Mouse (Mus musculus): ENCODE results near the gene Tceal8. TPM values are rescaled to one million over a fixed set of nuclear protein-coding genes. Genes with fewer than 3 reads are reported as not detected.
"Not testable (repeated sequence)": the region's sequence is repeated elsewhere in the genome, so short reads cannot be mapped to it uniquely, and the experiment has no call there.

Tceal8 gene
- 53.7 and 57.7 TPM in 2 replicates for total RNA-seq (2021)
- long read RNA-seq, experiment 1, transcript Tceal8-201 (3 exons, 1,250 nt): major isoform, 70 of 73 reads
- long read RNA-seq, experiment 1, partial matches to known transcripts: 0 of 73 reads
- long read RNA-seq, experiment 1, other reads (novel, unspliced or antisense): 1 of 73 reads
- long read RNA-seq, experiment 2, transcript Tceal8-201 (3 exons, 1,250 nt): major isoform, 68 of 73 reads
- long read RNA-seq, experiment 2, partial matches to known transcripts: 1 of 73 reads
- long read RNA-seq, experiment 2, other reads (novel, unspliced or antisense): 3 of 73 reads

DNA sequence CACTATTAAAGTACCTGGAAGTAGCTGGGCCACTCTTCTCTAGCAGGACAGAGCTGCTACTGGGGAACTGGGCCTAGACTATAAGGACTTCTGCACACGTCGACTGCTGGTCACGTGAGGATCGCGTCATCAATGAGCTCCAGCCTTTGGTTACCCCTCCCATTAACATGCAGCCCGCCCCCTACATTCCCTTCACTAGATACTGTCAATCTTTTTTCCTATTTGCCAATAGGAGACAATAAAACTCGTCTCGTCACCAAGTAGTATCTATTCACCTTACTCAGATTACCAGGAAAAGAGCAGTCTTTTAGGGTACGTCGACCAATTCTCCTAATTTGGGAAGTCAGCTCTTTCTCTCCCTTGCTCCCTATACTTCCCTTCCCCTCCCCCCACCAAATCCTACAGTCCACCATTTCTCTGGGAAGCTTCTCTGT lies at the start of gene Tceal8:
Tceal8 (minus strand) TSS at position 225 of the 434 bp plus-strand sequence.
- DNase-seq: peak; percentile 84

DNA sequence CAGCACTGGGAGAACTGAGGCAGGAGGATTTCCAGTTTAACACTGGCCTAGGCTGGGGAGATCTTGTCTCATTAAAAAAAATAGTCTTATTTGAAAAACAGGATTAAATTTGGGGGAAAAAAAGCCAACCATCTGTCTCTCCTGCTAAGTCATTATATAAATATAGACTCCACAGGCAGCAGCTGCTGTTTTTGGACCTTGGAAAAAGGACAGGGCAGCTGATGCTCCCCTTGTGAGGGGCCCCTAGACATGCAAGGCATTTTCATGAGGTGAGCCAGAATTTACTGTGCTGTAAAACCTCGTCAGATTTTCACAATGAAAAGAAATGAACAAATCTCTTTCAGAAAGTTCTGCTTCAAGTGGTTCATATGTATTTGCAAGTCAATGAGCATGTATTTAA lies 44.2 kb upstream of the Tceal8 start:
- no peak for DNase-seq

DNA sequence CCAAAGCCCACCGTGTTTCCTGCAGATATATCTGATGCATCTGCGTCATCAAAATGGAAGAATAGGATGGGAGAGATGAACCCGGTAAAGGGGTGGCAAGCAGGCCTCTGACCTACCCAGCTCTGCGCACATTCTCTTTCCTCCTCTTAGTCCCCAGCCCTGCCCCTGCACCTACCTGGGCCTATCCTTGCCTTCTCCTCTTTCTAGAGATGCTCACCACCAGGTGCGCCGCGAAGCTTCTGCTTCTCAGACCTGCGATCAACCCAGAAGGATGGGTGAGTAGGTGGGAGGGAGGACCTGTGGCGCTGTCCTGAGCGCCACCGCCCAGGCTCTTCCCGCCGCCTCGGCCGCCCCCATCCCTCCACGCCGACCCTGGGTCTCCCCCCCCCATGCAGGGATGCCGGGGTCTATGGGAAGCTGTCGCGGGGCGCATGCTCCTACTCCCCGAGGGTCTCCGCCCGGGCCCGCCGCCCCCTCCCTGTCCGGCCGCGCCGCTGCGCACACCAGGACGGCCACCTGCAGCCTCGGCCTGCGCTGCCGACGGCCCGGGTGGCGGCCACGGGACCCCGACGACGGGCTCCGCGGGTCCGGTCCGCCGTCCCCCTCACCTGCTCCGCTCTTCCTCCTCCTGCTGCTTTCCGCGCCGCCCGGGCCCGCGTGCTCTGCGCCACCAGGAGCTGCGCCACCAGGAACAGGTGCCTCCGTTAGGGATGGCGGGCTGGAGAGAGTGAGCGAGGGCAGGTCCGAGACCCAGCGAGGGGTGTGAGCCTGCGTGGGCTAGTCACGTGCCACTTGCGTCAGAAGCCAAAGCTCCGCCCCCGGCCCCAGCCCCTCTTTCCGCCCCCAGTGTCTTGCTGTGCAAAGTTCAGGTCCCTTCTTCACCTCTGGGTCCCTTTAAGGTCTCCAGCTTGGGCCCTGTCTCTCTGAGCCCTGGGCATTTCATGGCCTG lies 42.9 kb upstream of the Tceal8 start, which contains the start of the genes Tceal7 and Bex1:
Tceal7 (plus strand) TSS at position 51 of the 949 bp plus-strand sequence.
Bex1 (minus strand) TSS at position 785 of the 949 bp plus-strand sequence.
- not testable (repeated sequence) for DNase-seq

DNA sequence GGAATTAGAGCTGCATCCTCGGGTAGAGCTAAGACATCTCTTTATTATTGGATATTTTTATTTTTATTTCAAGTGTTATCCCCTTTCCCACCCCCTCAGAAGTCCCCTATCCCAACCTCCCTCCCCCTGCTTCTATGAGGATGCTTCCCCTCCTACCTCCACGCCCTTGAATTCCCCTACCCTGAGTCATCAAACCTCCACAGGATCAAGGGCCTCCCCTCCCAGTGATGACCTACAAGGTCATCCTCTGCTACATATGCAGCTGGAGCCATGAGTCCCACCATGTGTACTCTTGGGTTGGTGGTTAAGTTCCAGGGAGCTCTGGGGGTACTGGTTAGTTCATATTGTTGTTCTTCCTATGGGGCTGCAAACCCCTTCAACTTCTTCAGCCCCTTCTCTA lies 41.3 kb upstream of the Tceal8 start:
- no peak for DNase-seq

DNA sequence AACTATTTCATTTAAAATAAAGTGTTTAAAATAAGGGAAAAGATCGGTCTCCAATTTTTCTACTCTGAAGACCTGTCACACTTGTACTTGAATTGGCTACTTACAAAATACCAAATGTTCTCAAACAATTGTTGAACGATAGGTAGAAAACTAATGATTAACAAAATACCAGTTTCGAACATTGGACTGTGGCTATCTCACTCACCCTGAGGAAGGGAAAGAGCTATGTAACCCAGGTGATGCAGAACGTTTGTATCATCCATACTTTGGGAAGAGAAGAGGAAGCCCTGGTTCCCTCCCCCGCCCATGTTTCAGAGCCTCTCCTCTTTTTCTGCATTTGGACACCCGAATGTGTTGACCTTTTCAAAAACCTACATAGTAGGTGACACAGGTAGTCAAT lies 32.3 kb upstream of the Tceal8 start:
- no peak for DNase-seq

DNA sequence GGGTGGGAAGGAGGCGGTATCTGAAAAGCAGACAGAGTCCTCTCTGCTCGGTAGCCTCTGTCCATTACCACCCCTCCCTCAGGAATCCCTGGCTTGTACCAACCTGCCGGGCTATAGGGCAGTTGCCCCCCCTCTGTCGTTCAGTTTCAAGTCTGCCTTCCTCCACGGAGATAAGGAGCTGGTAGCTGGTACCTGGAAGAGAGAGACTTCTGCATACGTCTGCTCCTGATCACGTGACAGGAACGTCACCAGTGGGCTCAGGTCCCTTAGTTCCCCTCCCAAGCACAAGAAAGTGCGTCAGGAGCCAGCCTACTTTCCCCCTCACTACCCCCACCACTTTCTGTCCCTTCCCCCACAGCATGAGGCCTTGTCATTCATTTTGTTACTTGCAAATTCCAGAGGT lies 31.5 kb upstream of the Tceal8 start, which contains the start of gene Tceal5:
Tceal5 (minus strand) TSS at position 213 of the 403 bp plus-strand sequence.
- DNase-seq: peak; percentile 8

DNA sequence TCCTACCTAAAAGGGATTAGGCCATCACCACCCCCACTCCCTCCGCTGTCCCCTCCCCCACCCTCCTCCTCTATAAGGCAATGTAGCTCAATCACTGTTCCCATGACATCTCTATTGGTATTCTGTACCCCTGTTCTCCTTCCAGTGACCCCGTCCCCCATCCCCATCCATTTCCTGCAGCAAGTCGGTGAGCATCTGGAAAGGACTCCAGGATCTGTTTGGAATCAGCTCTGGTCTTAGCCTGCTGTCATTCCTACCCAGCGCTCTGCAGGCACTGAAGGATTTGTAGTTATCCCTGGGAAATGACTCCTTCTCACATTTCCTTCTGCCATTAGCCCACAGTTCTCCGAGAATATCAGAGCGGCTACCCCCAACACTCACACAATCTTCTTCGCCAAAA lies 31.1 kb upstream of the Tceal8 start:
- DNase-seq: no peak

DNA sequence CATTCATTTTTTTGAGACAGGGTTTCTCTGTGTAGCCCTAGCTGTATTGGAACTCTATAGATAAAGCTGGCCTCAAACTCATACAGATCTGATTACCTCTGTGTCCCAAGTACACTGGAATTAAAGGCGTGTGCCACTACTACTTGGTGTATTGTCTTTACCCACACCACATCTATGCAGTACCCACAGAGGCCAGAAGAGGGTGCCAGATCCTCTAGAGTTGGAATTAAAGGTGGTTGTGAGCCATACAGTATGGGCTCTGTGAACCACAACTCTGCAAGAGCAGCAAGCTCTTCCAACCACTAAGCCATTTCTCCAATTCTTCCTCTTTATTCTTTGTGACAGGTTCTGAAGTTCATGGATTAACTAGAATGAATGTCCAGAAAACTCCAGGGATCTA lies 24.7 kb upstream of the Tceal8 start:
- peak; percentile 59 for DNase-seq

DNA sequence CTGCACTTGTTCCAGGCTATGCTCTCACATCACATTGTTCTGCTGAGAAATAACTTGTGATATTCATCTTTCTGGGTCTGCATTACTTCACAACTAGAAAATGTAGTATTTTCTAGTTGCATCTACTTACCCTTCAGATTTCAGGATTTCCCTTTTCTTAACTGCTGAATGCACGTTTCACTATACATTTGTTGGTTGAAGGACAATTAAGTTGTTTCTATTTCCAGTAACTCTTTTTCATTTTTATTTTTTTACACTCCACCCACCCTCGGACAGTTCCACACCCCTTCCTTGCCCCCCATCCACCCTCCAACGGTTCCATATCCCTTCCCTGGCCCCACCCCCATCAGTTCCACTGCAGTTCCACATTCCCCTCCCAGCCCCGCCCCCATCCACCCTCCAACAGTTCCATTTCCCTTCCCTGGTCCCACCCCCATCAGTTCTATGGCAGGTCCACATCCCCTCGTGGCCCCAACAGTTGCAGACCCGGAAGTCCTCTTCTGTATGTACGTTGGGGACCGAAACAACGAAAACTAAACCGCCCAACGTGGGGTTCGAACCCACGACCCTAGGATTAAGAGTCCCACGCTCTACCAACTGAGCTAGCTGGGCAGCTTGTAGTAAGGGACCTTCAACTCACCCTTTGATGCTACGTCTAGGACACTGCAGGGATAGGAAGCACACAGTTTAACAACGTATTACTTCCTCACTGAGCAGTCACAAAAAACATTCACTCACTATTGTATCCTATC lies 23.2 kb upstream of the Tceal8 start:
- no peak for DNase-seq

DNA sequence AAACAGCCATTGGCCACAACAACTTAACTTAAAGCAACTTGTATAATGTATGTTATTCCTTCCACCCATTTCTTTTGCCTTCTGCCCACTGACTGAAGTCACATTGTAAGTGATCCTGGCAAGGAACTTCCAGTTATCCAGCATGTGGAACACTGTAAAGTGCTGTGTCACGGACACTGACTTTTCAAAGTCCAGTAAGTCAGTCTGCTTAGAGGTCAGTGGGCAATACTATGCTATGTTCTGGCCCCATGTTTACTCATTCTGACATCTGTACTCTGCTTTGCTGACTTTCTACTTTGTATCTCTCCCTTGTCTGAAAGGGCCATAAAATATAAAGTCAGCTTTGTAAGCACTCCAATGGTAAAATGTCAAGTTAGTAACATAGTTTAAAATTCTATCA lies 11.0 kb upstream of the Tceal8 start:
- DNase-seq: no peak

DNA sequence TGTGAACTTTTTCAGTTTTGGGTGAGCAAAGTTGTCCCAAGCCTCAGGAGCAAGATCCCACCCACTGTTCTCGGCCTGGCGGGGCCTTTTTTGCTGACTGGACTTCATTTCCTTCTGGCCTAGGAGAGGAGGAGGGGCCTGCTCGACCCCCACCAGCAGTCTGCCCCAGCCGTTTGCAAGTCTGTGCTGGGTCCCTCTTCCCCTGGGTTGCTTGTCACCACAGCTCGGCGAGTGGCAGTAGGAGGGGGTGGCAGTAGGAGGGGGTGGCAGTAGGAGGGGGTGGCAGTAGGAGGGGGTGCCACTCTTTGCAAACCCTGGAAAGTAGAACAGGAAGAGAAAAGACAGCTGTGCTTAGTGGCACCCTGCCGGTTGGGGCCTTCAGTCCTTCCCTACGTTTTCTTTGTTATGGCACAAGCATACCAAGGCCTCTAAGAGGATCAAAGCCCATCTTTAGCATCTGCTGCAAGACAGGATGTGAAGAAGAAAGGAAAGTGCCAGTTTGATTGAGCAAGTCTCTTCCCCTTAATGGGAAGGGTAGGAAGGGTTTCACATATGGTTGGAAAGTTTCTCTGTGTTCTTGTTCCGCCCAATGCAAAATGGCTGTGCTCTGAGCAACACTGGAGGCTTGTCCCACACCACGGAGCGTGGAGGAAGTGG lies 8.9 kb upstream of the Tceal8 start:
- no peak for DNase-seq

DNA sequence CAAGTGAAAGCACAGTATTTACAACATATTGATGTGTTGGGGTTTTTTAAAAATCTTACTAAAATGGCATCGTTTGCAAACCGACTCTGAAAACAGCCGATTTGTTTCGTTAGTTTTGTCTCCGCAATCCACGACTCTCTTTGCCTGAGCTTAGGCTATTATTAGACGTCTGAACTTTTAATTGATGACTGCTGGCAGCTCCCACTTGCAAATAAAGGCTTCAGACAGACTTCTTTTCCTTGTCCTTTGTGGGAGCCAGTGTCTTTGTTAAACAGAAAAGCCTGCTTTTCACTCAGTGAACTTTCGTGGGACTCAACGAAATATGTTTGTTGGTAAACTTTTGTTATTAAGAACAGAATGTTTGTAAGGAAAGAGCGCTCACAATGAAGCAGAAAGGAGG lies 644 bp upstream of the Tceal8 start:
- DNase-seq: no peak

DNA sequence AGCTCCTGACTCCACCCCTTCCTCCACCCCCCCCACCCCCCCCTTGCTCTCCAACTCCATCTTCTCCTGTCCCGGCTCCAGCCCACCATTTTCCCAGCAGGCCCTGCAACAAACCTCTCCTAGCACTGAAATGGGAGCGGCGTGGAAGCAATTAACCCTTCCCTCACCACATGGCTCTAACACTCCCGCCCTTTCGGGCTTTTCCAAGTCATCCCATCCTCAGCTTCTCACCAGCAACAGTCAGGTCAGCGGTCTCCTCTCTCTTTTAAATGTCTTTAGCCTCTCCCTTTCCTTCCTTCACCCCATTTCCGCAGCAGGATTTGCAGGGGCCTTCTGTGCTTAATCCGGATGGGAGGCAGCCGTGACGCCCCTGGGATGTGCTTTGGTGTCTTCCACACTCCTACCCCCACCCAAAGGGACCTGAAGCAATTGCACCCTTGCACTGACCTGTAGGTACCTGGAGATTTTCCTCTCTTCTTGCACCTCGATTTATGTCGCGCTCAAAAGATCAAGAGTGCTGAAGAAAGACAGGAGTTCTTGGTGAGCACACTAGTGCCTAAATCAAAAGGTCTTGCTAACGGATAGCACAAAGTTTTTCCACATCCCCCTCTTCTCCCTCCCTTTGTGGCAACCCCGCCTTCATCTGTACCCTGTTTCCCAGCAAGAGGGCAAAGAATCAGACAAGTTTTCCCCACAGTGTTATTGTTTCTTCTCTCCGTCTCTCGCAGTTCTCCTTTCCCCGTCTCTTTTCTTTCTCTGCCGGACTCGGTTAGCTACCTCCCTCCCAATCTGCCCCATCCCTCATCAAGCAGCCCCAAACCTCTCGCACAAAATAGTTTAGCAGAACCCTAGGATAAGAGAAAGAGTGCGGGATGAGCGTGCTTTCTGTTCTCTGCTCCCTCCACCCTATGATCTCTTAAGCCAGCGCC lies 689 bp downstream of the Tceal8 start:
- peak; percentile 78 for DNase-seq

DNA sequence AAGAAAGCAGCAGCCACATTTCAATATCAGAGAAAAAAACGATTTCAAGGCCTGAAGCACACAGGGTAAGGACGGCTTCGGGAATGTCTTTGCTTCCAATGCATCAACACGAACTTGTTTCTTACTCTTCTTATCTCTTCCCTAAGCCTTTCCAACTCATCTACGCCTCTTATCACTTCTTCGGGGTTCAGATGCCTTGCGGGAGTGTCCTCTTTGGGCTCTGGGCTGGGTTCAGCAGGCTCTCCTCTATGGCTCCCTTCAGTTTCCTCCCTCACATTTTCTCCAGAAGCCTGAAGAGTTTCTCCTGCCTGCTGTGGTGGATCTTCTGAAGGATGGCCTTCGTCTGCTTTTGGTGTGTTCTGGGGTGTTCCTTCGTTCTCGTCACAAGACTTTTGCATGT lies 1.5 kb downstream of the Tceal8 start:
- no peak for DNase-seq

DNA sequence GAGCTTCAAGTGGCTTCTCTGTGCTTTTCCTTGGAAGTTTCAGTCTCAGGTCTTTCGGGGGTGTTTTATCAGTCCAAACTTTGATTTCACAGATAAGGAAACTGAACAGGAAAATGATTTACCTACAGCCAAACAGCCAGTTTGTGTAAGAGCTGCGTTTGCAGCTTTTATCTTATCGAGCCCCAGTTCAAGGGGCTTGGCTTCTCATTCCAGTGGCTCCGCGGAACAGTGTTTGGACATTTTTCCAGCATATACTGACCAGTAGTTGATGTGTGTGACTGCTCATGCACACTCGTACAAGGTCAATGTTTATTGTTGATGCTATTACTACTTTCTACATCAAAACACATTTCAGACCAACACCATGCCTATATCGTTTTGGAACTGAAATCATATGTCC lies 27.9 kb downstream of the Tceal8 start:
- no peak for DNase-seq

DNA sequence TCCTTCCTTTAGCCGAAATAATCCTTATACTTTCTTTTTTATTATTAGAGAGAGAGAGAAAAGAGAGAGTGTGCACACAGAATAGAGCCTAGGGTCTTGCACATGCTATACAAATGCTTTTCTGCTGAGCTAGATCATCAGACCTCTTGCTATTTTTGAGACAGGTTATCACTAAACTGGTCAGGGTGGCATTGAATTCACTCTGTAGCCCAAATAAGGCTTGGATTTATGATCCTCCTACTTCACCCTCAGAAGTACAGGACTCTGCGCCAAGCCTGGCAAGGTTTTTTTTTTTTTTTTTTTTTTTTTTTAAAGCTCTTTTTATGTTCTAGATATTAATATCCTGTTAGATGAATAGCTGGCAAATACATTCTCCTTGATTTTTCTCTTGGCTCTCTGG lies 28.4 kb downstream of the Tceal8 start:
- DNase-seq: no peak

DNA sequence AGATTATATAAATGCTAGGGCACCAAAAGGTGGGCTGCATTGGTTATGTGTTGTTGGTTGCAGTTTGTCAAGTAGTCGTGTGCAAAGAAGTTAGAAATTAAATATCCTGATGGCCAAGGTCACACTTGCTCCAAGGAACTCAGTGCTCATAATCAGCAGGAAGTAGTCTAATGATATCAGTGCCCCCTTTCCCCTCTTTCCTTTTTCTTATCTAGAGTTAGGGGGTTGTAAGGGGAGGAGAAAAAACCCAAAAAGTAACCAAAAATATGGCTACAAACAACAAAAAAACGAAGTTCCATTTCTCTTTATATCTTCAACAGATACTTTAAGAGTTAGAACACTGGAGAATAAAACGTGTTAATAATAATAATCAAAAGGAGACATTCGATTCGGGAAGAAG lies 30.8 kb downstream of the Tceal8 start:
- DNase-seq: no peak

DNA sequence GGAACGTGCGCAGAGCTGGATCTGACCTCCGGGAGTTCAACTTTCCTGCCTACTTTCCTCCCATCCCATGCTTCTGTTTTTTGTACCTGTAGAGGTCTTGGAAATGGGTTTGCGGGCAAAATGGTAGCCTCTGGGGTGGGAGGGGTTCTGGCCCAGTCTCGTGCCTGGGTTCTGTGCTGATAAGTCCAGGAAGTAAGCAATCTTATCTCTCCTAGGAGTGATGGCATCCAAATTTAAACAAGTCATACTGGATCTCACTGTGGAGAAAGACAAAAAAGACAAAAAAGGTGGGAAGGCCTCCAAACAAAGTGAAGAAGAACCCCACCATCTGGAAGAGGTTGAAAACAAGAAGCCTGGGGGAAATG lies 32.5 kb downstream of the Tceal8 start:
- not testable (repeated sequence) for DNase-seq

DNA sequence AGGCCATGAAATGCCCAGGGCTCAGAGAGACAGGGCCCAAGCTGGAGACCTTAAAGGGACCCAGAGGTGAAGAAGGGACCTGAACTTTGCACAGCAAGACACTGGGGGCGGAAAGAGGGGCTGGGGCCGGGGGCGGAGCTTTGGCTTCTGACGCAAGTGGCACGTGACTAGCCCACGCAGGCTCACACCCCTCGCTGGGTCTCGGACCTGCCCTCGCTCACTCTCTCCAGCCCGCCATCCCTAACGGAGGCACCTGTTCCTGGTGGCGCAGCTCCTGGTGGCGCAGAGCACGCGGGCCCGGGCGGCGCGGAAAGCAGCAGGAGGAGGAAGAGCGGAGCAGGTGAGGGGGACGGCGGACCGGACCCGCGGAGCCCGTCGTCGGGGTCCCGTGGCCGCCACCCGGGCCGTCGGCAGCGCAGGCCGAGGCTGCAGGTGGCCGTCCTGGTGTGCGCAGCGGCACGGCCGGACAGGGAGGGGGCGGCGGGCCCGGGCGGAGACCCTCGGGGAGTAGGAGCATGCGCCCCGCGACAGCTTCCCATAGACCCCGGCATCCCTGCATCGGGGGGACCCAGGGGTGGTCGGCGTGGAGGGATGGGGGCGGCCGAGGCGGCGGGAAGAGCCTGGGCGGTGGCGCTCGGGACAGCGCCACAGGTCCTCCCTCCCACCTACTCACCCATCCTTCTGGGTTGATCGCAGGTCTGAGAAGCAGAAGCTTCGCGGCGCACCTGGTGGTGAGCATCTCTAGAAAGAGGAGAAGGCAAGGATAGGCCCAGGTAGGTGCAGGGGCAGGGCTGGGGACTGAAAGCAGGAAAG lies 33.1 kb downstream of the Tceal8 start, which contains the start of gene Bex4:
Bex4 (plus strand) TSS at position 170 of the 813 bp plus-strand sequence.
- not testable (repeated sequence) for DNase-seq

DNA sequence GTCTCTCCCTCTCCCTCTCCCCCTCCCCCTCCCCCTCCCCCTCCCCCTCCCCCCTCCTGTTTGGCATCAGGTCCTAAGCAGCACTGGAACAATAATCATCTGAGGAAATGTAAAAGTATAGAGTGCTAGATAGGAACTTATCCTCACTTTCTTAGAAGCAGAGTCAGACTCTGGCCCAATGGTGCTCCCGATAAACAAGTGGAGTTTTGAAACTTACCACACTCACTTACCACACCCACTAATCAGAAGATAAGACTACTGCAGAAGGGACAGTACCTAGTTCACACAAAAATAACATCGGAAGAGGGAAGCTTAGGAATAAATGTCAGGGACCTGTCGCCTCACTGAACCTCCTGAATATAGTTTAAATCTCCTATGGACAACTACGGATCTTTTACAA lies 36.6 kb downstream of the Tceal8 start:
- no peak for DNase-seq

All from adrenal gland, postnatal 14 days (tissue).